Mouse (Mus musculus): ENCODE data around the gene Pfkfb1. TPM values are rescaled to one million over a fixed set of nuclear protein-coding genes. Genes with fewer than 3 reads are reported as not detected.
A peak's percentile ranks its signal among the peaks of the same experiment; 100 is the strongest.

The Pfkfb1 gene
- polyA plus RNA-seq, 1 experiment = 0.22 TPM

DNA sequence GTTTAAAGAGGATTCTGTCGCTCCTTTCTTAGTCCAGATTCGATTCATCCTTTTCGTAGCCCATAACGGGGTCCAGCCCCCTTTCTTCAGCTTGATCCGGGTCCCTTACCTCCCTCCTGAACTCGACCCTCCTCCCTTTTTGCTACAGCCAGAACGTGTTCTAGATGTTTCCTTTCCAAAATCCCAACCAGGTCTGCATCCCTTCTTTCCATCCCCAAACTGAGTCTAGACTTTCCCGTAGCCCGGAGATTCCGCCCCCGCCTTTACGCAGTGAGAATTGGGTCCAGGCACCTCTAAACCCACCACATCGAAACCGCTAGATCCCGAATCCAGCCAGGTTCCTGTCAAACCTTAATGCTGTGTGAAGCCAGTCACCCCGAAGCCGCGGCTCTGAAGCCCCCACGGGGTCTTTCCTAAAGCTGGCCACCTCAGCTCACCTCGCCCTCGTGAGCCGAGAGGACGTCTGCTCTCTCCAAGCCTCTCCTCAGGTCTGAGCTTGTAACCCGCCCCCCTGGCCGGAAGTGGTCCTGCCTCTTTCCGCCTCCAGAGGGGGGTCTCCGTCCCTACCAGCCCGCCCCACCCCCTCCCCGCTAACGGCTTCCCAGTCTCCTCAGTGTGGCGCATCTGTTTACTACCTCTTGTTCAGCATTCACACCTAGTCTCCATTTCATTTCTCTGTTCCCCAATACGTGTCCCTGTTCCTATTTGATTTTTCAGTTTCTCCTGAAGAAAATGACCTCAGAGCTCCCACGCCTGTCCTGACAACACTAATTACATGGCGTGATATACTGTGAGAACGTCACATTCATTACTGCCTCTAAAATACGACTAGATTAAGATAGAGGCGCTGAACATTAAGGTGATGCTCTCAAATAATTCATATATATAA lies 69.1 kb downstream of the Pfkfb1 start, which contains the start of gene Tro:
Tro (minus strand) TSS at position 676 of the 889 bp plus-strand sequence.
- Histone ChIP-seq H3K4me3 (replicated peaks) (peak within 1 kb of the TSS; percentile 64), H3K27me3 (replicated peaks) (peaks cover 49% of the 10 kb centered on the region), H3K4me1 (peaks cover 6% of the 10 kb centered on the region; the same call in 1 of the 2 replicates), H3K36me3 (replicated peaks; ENCODE audit: low read length) (no peaks in the 10 kb centered on the region), H3K9me3 (0 out of 2 replicates have a peak, but pooled peaks cover 4% of the 10 kb centered on the region)
- TF ChIP-seq FLI1 (IDR thresholded peaks at IDR 0.05; ENCODE audit: low read length) = no peak

DNA sequence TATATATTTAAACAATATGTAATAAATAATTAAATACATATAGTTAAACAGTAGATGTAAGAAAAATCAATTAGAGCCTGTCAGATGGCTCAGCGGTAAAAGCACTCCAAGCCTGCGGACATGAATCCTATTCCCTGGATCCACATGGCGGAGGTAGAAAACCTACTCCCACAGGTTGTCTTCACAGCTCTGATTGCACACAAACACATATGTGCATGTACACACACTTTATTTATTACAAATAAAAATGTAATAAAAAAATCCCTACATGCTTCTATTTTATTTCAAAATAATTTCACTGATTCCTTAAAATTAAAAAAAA lies 69.7 kb downstream of the Pfkfb1 start:
- TF ChIP-seq GATA1 (IDR thresholded peaks at IDR 0.05; ENCODE audit: borderline replicate concordance, low read length) (no peak), FLI1 (IDR thresholded peaks at IDR 0.05; ENCODE audit: low read length) (no peak)
- Histone ChIP-seq H3K36me3 (replicated peaks; ENCODE audit: low read length) (no peaks in the 10 kb centered on the region), H3K4me3 (replicated peaks) (no peak overlapping the region), H3K9me3 (0 out of 2 replicates have a peak, but pooled peaks cover 4% of the 10 kb centered on the region), H3K4me1 (peaks cover 6% of the 10 kb centered on the region; the same call in 1 of the 2 replicates), H3K27me3 (replicated peaks) (peaks cover 45% of the 10 kb centered on the region)

GRCm38 (mm10) chrX:150662809-150663208 lies 74.8 kb downstream of the Pfkfb1 start:
- Histone ChIP-seq H3K4me1 (no peaks in the 10 kb centered on the region), H3K36me3 (replicated peaks; ENCODE audit: low read length) (no peaks in the 10 kb centered on the region), H3K27me3 (replicated peaks) (peaks cover 18% of the 10 kb centered on the region), H3K4me3 (replicated peaks) (no peak overlapping the region), H3K9me3 (no peaks in the 10 kb centered on the region)
- no peak for TF ChIP-seq GATA1 (IDR thresholded peaks at IDR 0.05; ENCODE audit: borderline replicate concordance, low read length)
- TF ChIP-seq FLI1 (IDR thresholded peaks at IDR 0.05; ENCODE audit: low read length) = no peak

DNA sequence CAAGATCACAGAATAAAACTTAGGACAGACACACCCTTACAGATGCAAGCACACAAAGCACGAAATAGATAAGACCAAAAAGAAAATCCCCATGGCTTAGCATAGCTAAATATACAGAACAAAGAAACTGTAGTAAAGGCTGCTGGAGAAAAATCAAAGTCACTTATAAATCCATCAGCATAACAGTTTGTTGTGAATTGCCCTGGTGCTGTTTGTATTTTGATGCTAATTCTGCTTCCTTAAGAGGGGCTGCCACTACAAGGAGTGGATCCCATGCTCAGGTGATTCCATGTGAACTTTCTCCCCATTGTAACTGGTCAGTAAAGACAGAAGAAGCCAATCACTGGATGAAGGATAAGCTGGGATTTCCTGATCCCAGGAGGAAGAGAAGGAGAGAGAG lies 89.5 kb downstream of the Pfkfb1 start:
- Histone ChIP-seq H3K9me3 (no peaks in the 10 kb centered on the region), H3K27me3 (replicated peaks) (peaks cover 3% of the 10 kb centered on the region), H3K4me1 (no peaks in the 10 kb centered on the region), H3K4me3 (replicated peaks) (no peak overlapping the region), H3K36me3 (replicated peaks; ENCODE audit: low read length) (no peaks in the 10 kb centered on the region)
- TF ChIP-seq GATA1 (IDR thresholded peaks at IDR 0.05; ENCODE audit: borderline replicate concordance, low read length) (no peak), FLI1 (IDR thresholded peaks at IDR 0.05; ENCODE audit: low read length) (no peak)

Other genes with a start within 250 kb of the Pfkfb1 start
- 0.89 TPM in 1 of 2 replicates, not detected in the other for gene Tmem29, start 129.1 kb upstream of the Pfkfb1 start, polyA plus RNA-seq (2012; ENCODE audit: insufficient read depth, low replicate concordance)
- gene Alas2, start 40.9 kb upstream of the Pfkfb1 start, polyA plus RNA-seq (2012; ENCODE audit: insufficient read depth, low replicate concordance) = not detected in 2 replicates
- gene Apex2, start 1.6 kb downstream of the Pfkfb1 start, polyA plus RNA-seq (2012; ENCODE audit: insufficient read depth, low replicate concordance) = 1.2 and 2.2 TPM in 2 replicates
- not detected in 2 replicates for gene Tro, start 69.4 kb downstream of the Pfkfb1 start, polyA plus RNA-seq (2012; ENCODE audit: insufficient read depth, low replicate concordance)
- 107 and 145 TPM in 2 replicates for gene Maged2, start 226.1 kb downstream of the Pfkfb1 start, polyA plus RNA-seq (2012; ENCODE audit: insufficient read depth, low replicate concordance)

Measured in megakaryocyte, embryonic 14.5 days (primary cell).